In genomic region chr5:69207713-69208112, GRCm38 (mm10) we compare ENCODE assay signal across 18 mouse cellular contexts.
DNase-seq lines count a peak whose midpoint lies in the region; ATAC-seq and TF ChIP-seq lines count a peak whose summit lies in the region.
"Had no signal": no experiment of that assay in that cellular context is flagged by ENCODE, and none has a peak within 500 bp of the region (broad histone marks: within the 10 kb centered on the region; RNA-seq: fewer than 3 reads in every experiment).

No protein-coding gene starts in this region.

- H3K4me1 ChIP-seq in midbrain, embryonic 12.5 days = no peaks in the 10 kb centered on the region
- H3K4me1 ChIP-seq in midbrain, embryonic 14.5 days (ENCODE audit: control insufficient read depth, insufficient read depth, low read length) = no peaks in the 10 kb centered on the region
- peaks cover 8% of the 10 kb centered on the region; the same call in 1 of the 2 replicates for H3K4me1 ChIP-seq in cerebellum, adult 2 months (ENCODE audit: control insufficient read depth, insufficient read depth, low read length)
- H3K4me1 ChIP-seq in forebrain, embryonic 13.5 days = no peaks in the 10 kb centered on the region
- H3K4me1 ChIP-seq: embryonic facial prominence, embryonic 13.5 days; forebrain, embryonic 12.5 days; heart, embryonic 10.5 days; hindbrain, embryonic 13.5 days had no signal

- H3K36me3 ChIP-seq in midbrain, embryonic 12.5 days = no peaks in the 10 kb centered on the region
- no peaks in the 10 kb centered on the region for H3K36me3 ChIP-seq in midbrain, embryonic 14.5 days (ENCODE audit: control insufficient read depth, insufficient read depth, low read length)
- H3K36me3 ChIP-seq in forebrain, embryonic 13.5 days (ENCODE audit: poor library complexity, severe bottlenecking) = no peaks in the 10 kb centered on the region
- H3K36me3 ChIP-seq: embryonic facial prominence, embryonic 13.5 days; forebrain, embryonic 12.5 days; G1E; heart, embryonic 10.5 days; hindbrain, embryonic 13.5 days had no signal

- 73% methylated on average over 2 of the region's 2 CpGs for WGBS in midbrain, embryonic 12.5 days
- WGBS in midbrain, embryonic 14.5 days = 77% methylated on average over 2 of the region's 2 CpGs
- 14% methylated on average over 2 of the region's 2 CpGs for WGBS in cerebellum, adult 2 months
- 78% methylated on average over 2 of the region's 2 CpGs for WGBS in forebrain, embryonic 13.5 days

- no peaks in the 10 kb centered on the region for H3K9me3 ChIP-seq in midbrain, embryonic 12.5 days
- no peaks in the 10 kb centered on the region for H3K9me3 ChIP-seq in midbrain, embryonic 14.5 days (ENCODE audit: control insufficient read depth, low read length)
- no peaks in the 10 kb centered on the region for H3K9me3 ChIP-seq in forebrain, embryonic 13.5 days (replicated peaks)
- H3K9me3 ChIP-seq: embryonic facial prominence, embryonic 13.5 days; forebrain, embryonic 12.5 days; G1E; heart, embryonic 10.5 days; hindbrain, embryonic 13.5 days had no signal

- peak; percentile 23; the same call in 1 of the 2 replicates for ATAC-seq in midbrain, embryonic 12.5 days (ENCODE audit: low FRiP score, low read depth)
- no peak for ATAC-seq in midbrain, embryonic 14.5 days (ENCODE audit: low FRiP score, low TSS enrichment)
- no peak for ATAC-seq in forebrain, embryonic 13.5 days
- ATAC-seq: hindbrain, postnatal 0 days had no signal

- H3K9ac ChIP-seq in midbrain, embryonic 12.5 days (replicated peaks) = no peak overlapping the region
- H3K9ac ChIP-seq in midbrain, embryonic 14.5 days (replicated peaks; ENCODE audit: low read length) = no peak overlapping the region
- H3K9ac ChIP-seq in forebrain, embryonic 13.5 days = no peak overlapping the region
- H3K9ac ChIP-seq: embryonic facial prominence, embryonic 13.5 days; forebrain, embryonic 12.5 days; hindbrain, embryonic 13.5 days had no signal

- TF ChIP-seq POLR2A in cerebellum, adult 2 months (IDR thresholded peaks at IDR 0.05; ENCODE audit: borderline replicate concordance, insufficient read depth, low read length) = no peak

- no peak for DNase-seq in midbrain, embryonic 14.5 days
- DNase-seq in cerebellum, adult 2 months = peak; percentile 50 to 64
- peak; percentile 24 to 28 for DNase-seq in cerebellum, postnatal 14 days
- no peak for DNase-seq in heart, adult 8-10 months (ENCODE audit: low spot score)
- DNase-seq in frontal cortex, postnatal 10 days (ENCODE audit: low spot score in 2 of 2) = no peak
- DNase-seq: adrenal gland, postnatal 14 days; gastrocnemius, postnatal 36 days; heart, adult 11 months; heart, postnatal 14 days; kidney, adult 11 months had no signal

- H3K27ac ChIP-seq in midbrain, embryonic 12.5 days (replicated peaks) = no peak overlapping the region
- no peak overlapping the region for H3K27ac ChIP-seq in midbrain, embryonic 14.5 days (replicated peaks; ENCODE audit: low read depth, low read length)
- H3K27ac ChIP-seq in cerebellum, adult 2 months (ENCODE audit: insufficient read depth, low read length) = 0 out of 2 replicates have a peak overlapping the region, but pooled peaks have one; percentile 50
- no peak overlapping the region for H3K27ac ChIP-seq in forebrain, embryonic 13.5 days
- H3K27ac ChIP-seq: embryonic facial prominence, embryonic 13.5 days; forebrain, embryonic 12.5 days; heart, embryonic 10.5 days; hindbrain, embryonic 13.5 days; hindbrain, postnatal 0 days had no signal

- no peak overlapping the region for H3K4me2 ChIP-seq in midbrain, embryonic 12.5 days (replicated peaks)
- H3K4me2 ChIP-seq in midbrain, embryonic 14.5 days (ENCODE audit: low read length) = no peak overlapping the region
- H3K4me2 ChIP-seq in forebrain, embryonic 13.5 days = no peak overlapping the region
- H3K4me2 ChIP-seq: embryonic facial prominence, embryonic 13.5 days; forebrain, embryonic 12.5 days; hindbrain, embryonic 13.5 days had no signal

- no peak overlapping the region for H3K4me3 ChIP-seq in midbrain, embryonic 12.5 days
- no peak overlapping the region for H3K4me3 ChIP-seq in midbrain, embryonic 14.5 days (replicated peaks; ENCODE audit: low read depth, low read length)
- no peak overlapping the region for H3K4me3 ChIP-seq in cerebellum, adult 2 months (replicated peaks; ENCODE audit: insufficient read depth, low read depth, low read length)
- no peak overlapping the region for H3K4me3 ChIP-seq in forebrain, embryonic 13.5 days
- H3K4me3 ChIP-seq: embryonic facial prominence, embryonic 13.5 days; forebrain, embryonic 12.5 days; heart, embryonic 10.5 days; hindbrain, embryonic 13.5 days had no signal

- peak; percentile 7; the same call in 1 of the 2 replicates for TF ChIP-seq CTCF in cerebellum, adult 2 months (IDR thresholded peaks at IDR 0.05; ENCODE audit: borderline replicate concordance, insufficient read depth, low read depth, low read length)

- no peaks in the 10 kb centered on the region for H3K27me3 ChIP-seq in midbrain, embryonic 12.5 days
- no peaks in the 10 kb centered on the region for H3K27me3 ChIP-seq in midbrain, embryonic 14.5 days (ENCODE audit: control insufficient read depth, insufficient read depth, low read length)
- H3K27me3 ChIP-seq in cerebellum, adult 2 months (ENCODE audit: control insufficient read depth, insufficient read depth, low read length) = no peaks in the 10 kb centered on the region
- no peaks in the 10 kb centered on the region for H3K27me3 ChIP-seq in forebrain, embryonic 13.5 days
- H3K27me3 ChIP-seq: embryonic facial prominence, embryonic 13.5 days; forebrain, embryonic 12.5 days; hindbrain, embryonic 13.5 days had no signal

Comparison
In these comparisons a context has a peak if more than half of its experiments do, and no peak if none do; other contexts are left out.
1. DNase-seq: peak in cerebellum, adult 2 months (2 of 2) and cerebellum, postnatal 14 days (2 of 2); none in midbrain, embryonic 14.5 days (single experiment), heart, adult 8-10 months (single experiment) and frontal cortex, postnatal 10 days (0 of 2).